Mouse (Mus musculus) cerebellum, adult (tissue): Measurements from ENCODE around the gene Slc25a45.

Experiments used
- ATAC-seq: cut with Nextera tagmentation; 2 replicates; pipeline ENCODE4 v1.9.2; 2017; ENCODE audit warnings: mild to moderate bottlenecking, moderate library complexity, mixed read lengths; ENCODE audit not compliant: insufficient number of reproducible peaks, low FRiP score, low TSS enrichment

Gene Slc25a45

DNA sequence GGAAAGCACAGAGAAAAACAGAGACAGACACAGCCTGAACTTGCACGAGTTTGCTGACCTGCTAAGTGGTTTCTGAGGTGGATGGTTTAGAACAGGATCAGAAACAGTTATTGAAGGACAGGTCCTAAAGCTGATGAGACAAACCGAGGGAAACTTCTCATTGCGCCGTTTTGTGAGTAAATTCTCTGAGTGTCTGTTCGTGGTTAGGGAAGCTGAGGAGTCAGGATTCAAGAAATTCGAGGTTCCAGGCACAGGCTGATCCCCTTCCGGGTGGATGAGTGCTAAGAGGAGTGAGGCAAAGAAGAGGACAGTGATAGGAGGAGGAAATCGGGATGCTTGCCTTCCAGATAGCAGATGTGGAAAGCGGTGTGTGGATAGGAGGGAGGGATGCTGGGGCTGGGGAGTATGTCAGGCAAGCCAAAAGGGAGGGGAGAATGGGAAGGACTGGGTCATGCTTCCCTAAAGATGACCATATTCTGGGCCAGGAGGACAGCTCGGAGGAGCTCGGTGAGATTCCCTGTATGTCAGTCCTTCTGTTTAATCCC, 47.8 kb downstream of the Slc25a45 start:
- no peak for ATAC-seq

DNA sequence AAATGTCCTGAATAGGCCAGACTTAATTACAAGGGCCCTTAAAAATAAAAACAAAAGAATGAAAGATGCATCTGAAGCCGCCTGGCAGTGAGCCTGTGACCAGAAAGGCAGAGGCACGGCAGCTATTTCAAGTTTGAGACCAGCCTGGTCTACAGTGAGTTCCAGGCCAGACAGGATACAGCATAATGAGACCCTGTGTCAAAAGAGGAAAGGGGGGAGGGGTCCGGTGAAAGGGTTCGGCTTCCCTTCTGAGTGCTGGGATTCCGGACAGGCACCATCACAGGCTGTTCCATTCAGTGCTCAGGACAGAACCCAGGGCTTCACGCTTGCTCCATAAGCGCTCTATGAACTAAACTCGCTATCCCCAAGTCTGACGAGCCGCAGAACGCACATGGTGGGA, 49.4 kb downstream of the Slc25a45 start:
- no peak for ATAC-seq

DNA sequence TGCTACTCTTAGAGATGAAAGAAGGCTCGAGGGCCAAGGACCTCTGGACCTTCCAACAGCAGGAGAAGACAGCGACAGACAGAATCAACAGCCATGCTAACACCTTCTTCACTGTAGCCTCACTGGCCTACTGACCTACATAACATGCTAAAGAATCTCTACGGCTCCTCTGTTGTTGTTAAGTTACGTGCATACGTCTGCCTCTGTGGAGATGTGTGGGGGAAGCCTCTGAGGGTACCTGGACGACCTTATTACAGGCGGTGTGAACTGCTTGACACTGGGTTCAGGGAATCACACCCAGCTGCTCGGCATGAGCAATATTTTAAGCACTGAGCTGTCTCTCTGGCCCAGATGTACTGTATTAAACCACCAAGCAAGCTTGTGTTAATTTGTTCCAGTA, 49.9 kb downstream of the Slc25a45 start:
- no peak for ATAC-seq

DNA sequence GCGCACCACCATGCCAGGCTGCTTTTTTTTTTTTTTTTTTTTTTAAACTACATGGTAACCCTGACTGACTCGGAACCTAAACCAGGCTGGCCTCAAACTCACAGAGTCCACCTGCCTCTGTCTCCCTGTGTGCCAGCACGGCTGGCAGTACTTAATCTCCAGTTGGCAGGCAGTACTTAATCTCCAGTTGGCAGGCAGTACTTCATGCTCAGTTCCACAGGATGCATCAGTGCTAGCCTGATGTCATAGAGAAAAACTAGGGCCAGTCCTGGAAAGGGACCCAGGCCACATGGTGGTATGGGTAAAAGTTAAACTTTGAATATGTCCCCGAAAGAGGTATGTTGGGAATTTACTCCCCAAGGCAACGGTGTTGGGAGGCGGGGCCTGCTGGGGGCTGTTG, 50.5 kb downstream of the Slc25a45 start:
- ATAC-seq = no peak

DNA sequence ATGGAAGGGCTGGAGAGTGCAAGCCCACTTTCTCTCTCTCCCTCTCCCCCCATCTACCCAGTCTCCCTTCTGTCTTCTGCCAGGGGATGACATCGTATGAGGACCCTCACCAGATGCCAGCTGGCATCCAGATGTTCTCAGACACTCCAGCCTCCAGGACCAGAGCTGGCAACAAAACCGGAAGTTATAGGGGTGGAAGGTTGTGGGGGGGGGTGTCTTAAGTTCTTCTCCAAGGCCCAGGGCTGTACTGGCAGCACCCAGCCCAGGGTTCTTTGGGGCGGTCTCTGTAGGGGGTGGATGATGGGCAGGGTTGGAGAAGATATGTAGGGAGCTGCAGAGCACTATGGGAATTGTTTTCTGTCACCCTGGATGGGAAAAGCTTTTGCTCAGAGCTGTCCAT, 50.9 kb downstream of the Slc25a45 start:
- ATAC-seq = no peak

DNA sequence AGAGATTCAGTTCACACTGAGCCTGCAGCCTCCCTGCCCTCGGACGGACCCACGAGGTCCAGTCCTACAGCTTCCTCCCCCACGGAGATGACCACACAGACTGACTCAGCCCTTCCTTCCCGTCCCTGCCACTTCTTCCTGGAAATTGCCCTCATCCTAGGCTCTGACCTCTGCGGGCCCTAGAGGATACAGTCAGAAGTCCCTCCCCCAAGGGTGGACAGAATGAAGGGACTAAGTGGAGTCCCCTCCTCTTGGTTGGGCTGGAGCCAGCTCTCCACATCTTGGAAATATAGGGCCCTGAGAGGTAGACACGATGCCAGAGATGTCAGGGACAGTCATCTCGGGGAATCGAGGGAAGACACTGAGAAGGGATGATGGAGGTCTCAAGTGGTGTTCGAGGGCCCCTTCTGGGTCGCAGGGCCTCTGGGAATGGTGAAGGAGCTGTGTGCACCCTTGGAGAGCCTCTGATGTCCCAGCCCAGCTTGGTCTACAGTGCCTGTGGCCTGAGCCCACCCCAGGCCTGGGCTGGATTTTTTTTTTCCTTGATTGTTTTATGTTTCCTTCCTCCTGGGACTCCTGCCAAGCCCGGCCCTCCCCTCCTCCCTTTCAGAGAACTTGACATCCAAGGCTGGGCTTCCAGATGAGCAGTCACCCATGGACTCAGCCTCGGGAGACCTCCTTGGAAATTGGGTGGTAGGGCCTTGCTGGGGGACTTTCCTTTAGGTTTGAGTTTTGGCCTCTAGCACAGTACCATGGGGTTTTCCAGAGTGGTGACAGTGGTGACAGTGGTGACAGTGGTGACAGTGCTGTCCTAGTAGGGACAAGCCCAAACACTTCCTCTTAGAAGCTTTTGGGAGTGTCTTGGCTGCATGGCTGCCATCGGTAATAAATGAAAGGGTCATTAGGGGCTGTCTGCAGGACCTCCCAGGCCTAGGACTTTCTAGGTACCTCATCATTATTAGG, 52.3 kb downstream of the Slc25a45 start:
- ATAC-seq = no peak

DNA sequence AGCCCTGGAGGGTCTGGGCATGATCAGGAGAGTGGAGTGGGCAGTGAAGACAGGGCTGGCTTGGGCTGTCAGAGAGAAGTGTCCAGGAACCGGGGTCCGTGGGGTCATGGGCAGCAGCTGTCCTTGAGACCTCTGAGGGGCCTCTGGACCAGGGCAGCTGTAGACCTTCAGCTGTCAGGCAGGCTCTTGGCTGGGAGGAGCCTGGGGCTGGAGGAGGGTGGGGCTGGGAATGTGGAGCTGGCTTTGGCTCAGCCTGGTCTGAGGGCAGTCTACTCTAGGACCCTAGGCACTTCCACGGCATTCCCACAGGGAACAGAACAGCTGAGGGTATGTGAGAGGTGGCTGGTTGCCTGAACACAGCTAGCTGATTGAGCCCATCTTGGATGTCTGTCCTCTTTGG, 57.7 kb downstream of the Slc25a45 start:
- no peak for ATAC-seq
